Mouse (Mus musculus) E14TG2a.4 (cell line): Measurements from ENCODE around the gene Ddt.

Experiments used
- H3K27me3 ChIP-seq: 2 replicates; pipeline ENCODE4 v1.6.1; 2014; ENCODE audit warnings: low read length, control low read depth; ENCODE audit not compliant: insufficient read depth
- H3K36me3 ChIP-seq: 2 replicates; pipeline ENCODE4 v1.6.1; 2014; ENCODE audit warnings: low read length, control low read depth; ENCODE audit not compliant: insufficient read depth
- H3K4me1 ChIP-seq: replicated peaks from 2 replicates; pipeline ENCODE4 v1.6.1; 2014; ENCODE audit warnings: low read depth, low read length, control low read depth
- H3K4me3 ChIP-seq: replicated peaks from 2 replicates; pipeline ENCODE4 v1.5.1; 2014; ENCODE audit warnings: mild to moderate bottlenecking, low read length
- H3K9me3 ChIP-seq: 2 replicates; pipeline ENCODE4 v1.6.1; 2014; ENCODE audit warnings: low read length, control low read depth
- CTCF ChIP-seq: conservative IDR thresholded peaks from 2 replicates; pipeline ENCODE4 v1.5.1; 2014; ENCODE audit warnings: low read length
- NANOG ChIP-seq: IDR thresholded peaks from 2 replicates; pipeline ENCODE4 v1.6.1; 2014; ENCODE audit warnings: borderline replicate concordance, low read length, mixed read lengths
- POU5F1 ChIP-seq: IDR thresholded peaks from 2 replicates; pipeline ENCODE4 v1.6.1; 2014; ENCODE audit warnings: low read length, borderline replicate concordance

Gene Ddt

DNA sequence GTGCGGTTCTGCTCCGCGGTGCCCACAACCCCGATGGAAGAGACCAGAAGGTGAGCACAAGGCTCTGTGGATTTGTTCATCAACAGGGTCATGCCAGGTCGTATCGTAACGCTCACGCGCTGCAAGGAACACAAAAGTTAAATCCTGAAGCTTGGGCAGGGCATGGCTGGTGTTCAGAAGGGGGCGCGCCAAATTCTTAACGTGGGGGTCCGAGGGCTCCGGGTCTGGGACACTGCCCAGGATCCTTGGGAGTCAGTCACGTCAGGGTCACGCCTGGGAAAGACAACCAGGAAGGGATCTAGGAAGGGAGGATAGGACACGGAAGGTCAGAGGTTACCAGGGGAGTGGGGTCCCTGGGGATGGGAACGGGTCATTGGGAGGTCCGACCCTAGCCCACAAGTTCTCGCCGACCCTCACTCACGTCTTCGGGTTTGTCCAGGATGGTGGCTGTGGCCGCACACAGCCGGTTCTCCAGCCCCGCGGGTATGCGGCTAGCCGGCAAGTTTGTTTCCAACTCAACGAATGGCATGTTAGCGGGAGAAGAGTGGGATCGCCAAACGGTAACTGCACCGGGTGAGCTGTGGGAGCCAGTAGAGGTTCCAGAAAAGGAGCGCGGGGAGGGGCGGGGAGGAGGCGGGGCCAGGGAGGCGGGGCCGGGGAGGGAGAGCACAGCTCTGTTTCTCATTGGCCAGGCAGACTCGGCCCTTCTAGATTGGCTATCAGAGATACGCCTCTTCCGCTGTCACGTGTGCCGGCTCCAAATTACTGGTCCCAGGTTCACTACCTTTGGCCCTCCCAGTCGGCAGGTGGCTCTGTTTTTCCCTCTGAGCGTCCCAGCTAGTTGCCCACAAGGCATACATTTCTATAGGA is at the start of gene Ddt:
TSS of gene Ddt (minus strand) at position 620 of the 870 bp plus-strand sequence.
- Histone ChIP-seq H3K27me3 (no peaks in the 10 kb centered on the region), H3K4me1 (peaks cover 31% of the 10 kb centered on the region), H3K36me3 (peaks cover 23% of the 10 kb centered on the region), H3K9me3 (no peaks in the 10 kb centered on the region), H3K4me3 (peak within 1 kb of the TSS; percentile 98)
- TF ChIP-seq CTCF (no peak), POU5F1 (no peak), NANOG (no peak)

DNA sequence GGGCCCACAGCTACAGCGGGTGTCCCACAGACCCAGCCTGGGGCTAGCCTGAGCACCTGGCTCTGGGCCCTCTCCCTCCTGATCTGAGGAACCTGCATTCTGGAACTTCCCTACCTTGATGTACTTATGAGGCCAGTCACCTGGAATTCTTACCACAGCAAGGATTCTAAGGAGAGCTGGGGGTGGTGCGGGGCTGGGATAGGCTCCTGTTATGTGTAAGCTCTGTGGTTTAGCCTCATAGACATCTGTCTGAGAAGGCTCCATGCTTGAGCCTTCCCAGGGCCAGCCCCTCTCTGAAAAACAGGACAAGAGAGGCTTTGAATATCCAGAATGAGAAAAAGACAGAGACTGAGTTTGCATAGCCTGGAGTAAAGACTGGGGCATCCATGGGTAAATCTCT is 49.2 kb upstream of the Ddt start, which contains the start of gene Gstt4:
TSS of gene Gstt4 (minus strand) at position 101 of the 400 bp plus-strand sequence.
- no peak for TF ChIP-seq POU5F1
- TF ChIP-seq NANOG: no peak
- TF ChIP-seq CTCF: no peak
- Histone ChIP-seq H3K4me1 (peaks cover 6% of the 10 kb centered on the region; the same call in 1 of the 2 replicates), H3K27me3 (0 out of 2 replicates have a peak, but pooled peaks cover 4% of the 10 kb centered on the region), H3K9me3 (no peaks in the 10 kb centered on the region), H3K4me3 (no peak within 1 kb of the TSS), H3K36me3 (no peaks in the 10 kb centered on the region)

DNA sequence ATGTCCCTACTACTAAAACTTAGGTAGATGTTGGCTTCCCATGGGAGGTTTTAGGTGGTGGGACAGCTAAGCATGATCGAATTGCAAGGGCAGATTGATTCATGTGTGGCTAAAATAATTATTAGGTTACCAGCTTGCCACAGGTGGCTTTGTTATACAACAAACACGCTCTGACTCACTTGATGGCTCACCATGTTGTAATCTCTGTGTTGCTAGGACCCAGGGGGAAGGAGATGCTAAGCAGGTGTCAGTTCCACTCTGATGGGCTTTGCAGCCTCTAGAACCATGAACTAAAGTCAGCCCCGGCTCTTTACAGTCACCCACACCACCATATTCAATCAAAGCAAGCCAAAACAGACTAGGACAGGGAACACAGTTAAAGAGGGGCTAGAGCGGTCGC is 46.7 kb upstream of the Ddt start:
- H3K27me3 ChIP-seq: 0 out of 2 replicates have a peak, but pooled peaks cover 4% of the 10 kb centered on the region
- no peak for TF ChIP-seq NANOG
- TF ChIP-seq POU5F1: no peak
- no peak for TF ChIP-seq CTCF
- peaks cover 5% of the 10 kb centered on the region; the same call in 1 of the 2 replicates for H3K4me1 ChIP-seq
- H3K36me3 ChIP-seq: no peaks in the 10 kb centered on the region
- no peak overlapping the region for H3K4me3 ChIP-seq
- H3K9me3 ChIP-seq: 0 out of 2 replicates have a peak, but pooled peaks cover 4% of the 10 kb centered on the region

DNA sequence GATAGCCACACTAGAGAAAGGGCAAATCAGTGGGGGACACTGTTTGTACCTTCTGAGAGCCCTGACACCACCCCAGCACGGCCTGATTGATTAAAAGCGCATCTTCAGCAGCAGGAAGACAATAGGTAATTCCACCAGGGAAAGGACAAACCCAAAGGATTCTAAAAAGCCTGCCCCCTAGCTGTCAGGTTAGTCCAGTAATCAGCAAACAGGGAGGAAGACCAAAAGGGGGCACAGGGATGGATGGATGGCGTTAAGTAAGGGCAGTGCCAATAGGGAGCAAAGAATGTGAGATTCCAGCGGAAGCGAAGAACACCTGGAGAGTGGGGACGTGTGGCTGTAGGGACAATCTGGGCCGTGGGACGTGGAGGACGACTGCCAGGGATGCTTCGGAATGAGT is 45.4 kb upstream of the Ddt start:
- no peak for TF ChIP-seq POU5F1
- TF ChIP-seq CTCF: peak; percentile 61
- TF ChIP-seq NANOG: no peak
- Histone ChIP-seq H3K4me1 (peaks cover 5% of the 10 kb centered on the region; the same call in 1 of the 2 replicates), H3K36me3 (no peaks in the 10 kb centered on the region), H3K4me3 (no peak overlapping the region), H3K9me3 (0 out of 2 replicates have a peak, but pooled peaks cover 4% of the 10 kb centered on the region), H3K27me3 (0 out of 2 replicates have a peak, but pooled peaks cover 4% of the 10 kb centered on the region)

DNA sequence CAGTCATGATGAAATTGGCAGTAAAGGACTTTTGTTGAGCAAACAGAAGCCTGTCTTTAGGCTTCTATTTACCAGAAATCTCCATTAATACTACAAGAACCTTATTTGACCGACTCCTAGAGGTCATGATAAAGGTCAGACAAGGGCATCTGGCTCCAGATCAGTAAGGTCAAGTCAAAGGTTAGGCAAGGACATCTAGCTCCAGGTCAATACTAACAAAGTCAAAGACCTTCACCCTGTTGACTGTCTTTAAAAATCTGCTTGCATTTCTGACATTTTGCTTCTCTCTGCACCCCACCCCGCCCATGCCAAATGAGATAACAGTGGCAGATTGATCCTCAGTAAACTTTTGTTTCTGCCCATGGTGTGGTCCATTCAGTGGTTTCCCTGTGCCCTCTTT is 31.0 kb upstream of the Ddt start:
- Histone ChIP-seq H3K36me3 (no peaks in the 10 kb centered on the region), H3K9me3 (peaks cover 4% of the 10 kb centered on the region; the same call in 1 of the 2 replicates), H3K27me3 (peaks cover 20% of the 10 kb centered on the region), H3K4me3 (no peak overlapping the region), H3K4me1 (peaks cover 11% of the 10 kb centered on the region)
- TF ChIP-seq NANOG (no peak), CTCF (no peak), POU5F1 (no peak)

DNA sequence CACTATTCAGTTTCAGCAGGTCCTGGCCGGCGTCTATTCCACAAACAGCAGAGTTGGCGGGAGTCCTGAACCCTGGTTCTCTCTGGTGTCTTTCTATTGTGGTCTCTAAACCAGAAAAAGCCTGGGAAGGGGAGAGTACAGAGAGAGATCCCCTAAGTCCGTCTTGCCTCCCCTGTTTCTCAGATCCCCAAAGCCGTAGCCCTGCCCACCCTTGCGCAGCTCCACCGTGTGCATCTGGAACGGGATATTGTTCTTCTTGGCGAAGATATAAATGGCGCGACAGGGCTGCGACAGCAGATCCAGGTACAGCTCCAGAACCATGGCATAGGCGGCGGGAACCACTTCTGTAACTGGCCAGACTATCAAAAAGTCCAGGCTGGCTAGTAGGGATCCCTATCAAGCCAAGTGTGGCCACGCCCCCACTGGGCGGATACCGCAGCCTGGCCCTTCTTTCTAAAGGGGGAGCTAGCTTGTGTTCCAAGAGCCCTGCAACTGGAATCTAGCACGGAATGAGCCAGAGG is 25.0 kb upstream of the Ddt start, which contains the start of gene Gstt1:
TSS of gene Gstt1 (minus strand) at position 409 of the 521 bp plus-strand sequence.
- H3K27me3 ChIP-seq: peaks cover 42% of the 10 kb centered on the region
- peaks cover 61% of the 10 kb centered on the region for H3K4me1 ChIP-seq
- H3K9me3 ChIP-seq: no peaks in the 10 kb centered on the region
- no peaks in the 10 kb centered on the region for H3K36me3 ChIP-seq
- TF ChIP-seq NANOG (no peak), CTCF (no peak), POU5F1 (no peak)
- H3K4me3 ChIP-seq: peak within 1 kb of the TSS; percentile 75

DNA sequence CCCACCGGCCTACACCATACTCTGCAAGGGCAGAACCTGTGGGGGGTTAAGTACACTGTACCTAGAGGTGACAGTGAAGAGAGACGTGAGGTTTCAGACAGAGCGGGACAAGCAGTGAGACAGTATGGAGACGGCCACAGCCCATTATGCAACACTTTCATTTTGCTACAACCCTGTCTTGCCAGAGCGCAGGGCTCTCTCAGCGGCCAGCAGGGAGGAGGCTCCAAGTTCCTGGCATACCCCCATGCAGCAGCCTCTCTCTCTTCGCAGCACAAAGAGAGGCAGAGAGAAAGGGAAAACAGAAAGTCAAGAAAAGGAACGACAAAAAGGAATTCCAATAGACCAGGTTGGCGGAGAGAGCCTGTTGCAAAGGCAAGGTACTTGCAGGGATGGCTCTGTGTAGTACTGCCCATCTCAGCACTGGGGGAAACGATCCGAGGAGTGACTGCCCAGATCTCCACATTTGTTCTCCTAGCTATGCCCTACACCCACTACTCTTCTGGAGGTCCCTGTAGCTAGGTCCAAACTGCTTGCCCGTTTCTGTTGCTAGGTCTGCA is 24.5 kb upstream of the Ddt start:
- TF ChIP-seq NANOG (no peak), CTCF (no peak)
- Histone ChIP-seq H3K4me3 (peak overlapping the region; percentile 75), H3K27me3 (peaks cover 42% of the 10 kb centered on the region), H3K4me1 (peaks cover 61% of the 10 kb centered on the region), H3K36me3 (no peaks in the 10 kb centered on the region), H3K9me3 (no peaks in the 10 kb centered on the region)
